Mouse (Mus musculus) MEL (cell line): ENCODE data around the gene Ifna5.
A peak's percentile ranks its signal among the peaks of the same experiment; 100 is the strongest.

ENCODE experiments used
- BHLHE40 ChIP-seq: IDR thresholded peaks from 2 replicates; pipeline ENCODE4 v1.6.1; 2012; ENCODE audit warnings: low read depth, mild to moderate bottlenecking, inconsistent platforms, low read length, improper control_type of control experiment, borderline replicate concordance
- CTCF ChIP-seq, 3 experiments: IDR thresholded peaks in 2 of 3; conservative IDR thresholded peaks in 1 of 3; 2 replicates each; pipeline ENCODE4 v1.5.1; 2011 to 2012; ENCODE audit warnings: low read length in 3 of 3, low read depth in 2 of 3, mild to moderate bottlenecking in 2 of 3, improper control_type of control experiment in 1 of 3, inconsistent platforms in 1 of 3, mixed read lengths in 1 of 3, moderate library complexity in 1 of 3; ENCODE audit not compliant: control insufficient read depth in 1 of 3, insufficient read depth in 1 of 3, poor library complexity in 1 of 3, severe bottlenecking in 1 of 3
- EP300 ChIP-seq, 2 experiments: IDR thresholded peaks; 2 replicates each; pipeline ENCODE4 v1.6.1; 2011; ENCODE audit warnings: improper control_type of control experiment in 2 of 2, low read length in 2 of 2, low read depth in 1 of 2, mild to moderate bottlenecking in 1 of 2
- GATA1 ChIP-seq: IDR thresholded peaks from 2 replicates; pipeline ENCODE4 v1.6.1; 2011; ENCODE audit warnings: low read depth, low read length, improper control_type of control experiment
- KAT2A ChIP-seq: conservative IDR thresholded peaks from 2 replicates; pipeline ENCODE4 v1.6.1; 2012; ENCODE audit warnings: low read depth, low read length, improper control_type of control experiment, inconsistent platforms
- MAZ ChIP-seq: IDR thresholded peaks from 2 replicates; pipeline ENCODE4 v1.6.1; 2012; ENCODE audit warnings: low read depth, mild to moderate bottlenecking, inconsistent platforms, low read length, improper control_type of control experiment
- MEF2A ChIP-seq: IDR thresholded peaks from 2 replicates; pipeline ENCODE4 v1.6.1; 2014; ENCODE audit warnings: low read depth, mild to moderate bottlenecking, inconsistent platforms, low read length, improper control_type of control experiment; ENCODE audit not compliant: poor library complexity, insufficient replicate concordance, severe bottlenecking; ENCODE audit errors: extremely low read depth
- MXI1 ChIP-seq: IDR thresholded peaks from 2 replicates; pipeline ENCODE4 v1.6.1; 2011; ENCODE audit warnings: mild to moderate bottlenecking, low read depth, low read length, improper control_type of control experiment
- POLR2AphosphoS2 ChIP-seq: IDR thresholded peaks from 2 replicates; pipeline ENCODE4 v1.6.1; 2011; ENCODE audit warnings: low read length, improper control_type of control experiment
- TCF12 ChIP-seq: IDR thresholded peaks from 2 replicates; pipeline ENCODE4 v1.6.1; 2014; ENCODE audit warnings: low read depth, mild to moderate bottlenecking, inconsistent platforms, low read length, improper control_type of control experiment, moderate library complexity
- USF1 ChIP-seq: IDR thresholded peaks from 2 replicates; pipeline ENCODE4 v1.6.1; 2014; ENCODE audit warnings: low read depth, mild to moderate bottlenecking, inconsistent platforms, low read length, improper control_type of control experiment, moderate library complexity
- ZMIZ1 ChIP-seq: IDR thresholded peaks from 2 replicates; pipeline ENCODE4 v1.6.1; 2012; ENCODE audit warnings: low read depth, mild to moderate bottlenecking, inconsistent platforms, low read length, improper control_type of control experiment, moderate library complexity
- ZNF384 ChIP-seq: IDR thresholded peaks from 2 replicates; pipeline ENCODE4 v1.6.1; 2012; ENCODE audit warnings: low read depth, mild to moderate bottlenecking, inconsistent platforms, low read length, improper control_type of control experiment

- TF ChIP-seq CTCF (IDR thresholded peaks at IDR 0.05 in 2 of 3, conservative IDR thresholded peaks at IDR 0.05 in 1 of 3; ENCODE audit: control insufficient read depth in 1 of 3, insufficient read depth in 1 of 3, low read depth in 2 of 3, low read length in 3 of 3, poor library complexity in 1 of 3, severe bottlenecking in 1 of 3) (peak in 2 of 3 experiments; percentile 36 to 65; a peak in 4 of 6 replicates), EP300 (IDR thresholded peaks at IDR 0.05; ENCODE audit: low read depth in 1 of 2, low read length in 2 of 2) (no peak), MAZ (no peak), USF1 (no peak), GATA1 (no peak), MXI1 (no peak), TCF12 (no peak), ZMIZ1 (no peak), POLR2AphosphoS2 (no peak), MEF2A (no peak), ZNF384 (no peak), BHLHE40 (no peak), KAT2A (no peak)
These were observed 10.0 kb downstream of the Ifna5 start for GRCm38 (mm10) chr4:88845334-88845733.
